8 mouse cellular contexts compared by ENCODE assay signal in the genomic region with DNA sequence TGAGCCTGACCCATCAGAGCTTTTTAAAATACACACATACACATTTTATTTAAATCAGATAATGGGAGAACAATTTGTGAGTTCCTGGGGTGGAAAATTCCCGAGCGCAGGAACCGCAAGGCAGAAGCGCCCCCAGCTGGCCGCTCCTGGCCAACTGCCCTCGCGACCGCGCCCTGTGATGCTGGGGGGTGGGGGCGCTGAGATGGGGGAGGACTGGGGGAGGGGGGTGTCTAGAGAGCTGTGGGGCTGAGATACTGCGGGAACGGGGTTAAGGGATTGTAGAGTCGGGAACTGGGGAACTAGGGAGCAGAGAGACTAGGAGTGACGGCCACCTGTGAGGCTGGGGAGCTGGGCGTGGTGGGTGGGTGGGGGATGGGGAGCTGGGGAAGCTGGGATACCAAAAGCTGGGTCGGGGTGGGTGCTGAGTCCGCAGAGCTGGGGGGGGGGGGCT. TPM values are rescaled to one million over a fixed set of nuclear protein-coding genes. Genes with fewer than 3 reads are reported as not detected.
A peak's percentile ranks its signal among the peaks of the same experiment; 100 is the strongest.
DNase-seq lines count a peak whose midpoint lies in the region; ATAC-seq and TF ChIP-seq lines count a peak whose summit lies in the region.

No protein-coding gene starts in this region.

- WGBS in spleen, adult 2 months, result 5% methylated on average over 17 of the region's 17 CpGs
- WGBS in embryonic facial prominence, embryonic 10.5 days, result under 1% methylated on average over 17 of the region's 17 CpGs
- WGBS in neural tube, embryonic 11.5 days, result under 1% methylated on average over 16 of the region's 17 CpGs

- peak overlapping the region; percentile 64 for H3K4me2 ChIP-seq in neural tube, embryonic 11.5 days (ENCODE audit: low read depth)

- H3K27me3 ChIP-seq in spleen, adult 2 months (ENCODE audit: control insufficient read depth, insufficient read depth, low read length), result peaks cover 8% of the 10 kb centered on the region
- 0 out of 2 replicates have a peak, but pooled peaks cover 15% of the 10 kb centered on the region for H3K27me3 ChIP-seq in embryonic facial prominence, embryonic 10.5 days (replicated peaks; ENCODE audit: low read depth, poor library complexity, severe bottlenecking)
- H3K27me3 ChIP-seq in neural tube, embryonic 11.5 days (ENCODE audit: control insufficient read depth, insufficient read depth, low read length), result no peaks in the 10 kb centered on the region

- H3K9me3 ChIP-seq in embryonic facial prominence, embryonic 10.5 days, result no peaks in the 10 kb centered on the region
- H3K9me3 ChIP-seq in neural tube, embryonic 11.5 days (ENCODE audit: control insufficient read depth, low read length), result no peaks in the 10 kb centered on the region

- DNase-seq in spleen, adult 2 months (ENCODE audit: low read depth in 1 of 2, low spot score in 2 of 2), result no peak
- DNase-seq in spleen, postnatal 36 days (ENCODE audit: low spot score in 2 of 2), result no peak
- DNase-seq in embryonic facial prominence, embryonic 10.5 days (ENCODE audit: low spot score), result peak; percentile 80
- peak; percentile 76 to 80 for DNase-seq in heart, adult 9 months (ENCODE audit: low spot score in 2 of 2)
- peak; percentile 67 for DNase-seq in kidney, adult 9 months
- DNase-seq in liver, result peak; percentile 55
- peak; percentile 74 for DNase-seq in neural tube, embryonic 11.5 days (ENCODE audit: low spot score)
- DNase-seq in urinary bladder, postnatal 4 days (ENCODE audit: low spot score in 2 of 2), result peak; percentile 73

- peak overlapping the region; percentile 54 for H3K9ac ChIP-seq in neural tube, embryonic 11.5 days (ENCODE audit: low read length)

- TF ChIP-seq POLR2A in spleen, adult 2 months (IDR thresholded peaks at IDR 0.05; ENCODE audit: low read depth, low read length), result no peak

- H3K4me1 ChIP-seq in spleen, adult 2 months (ENCODE audit: control insufficient read depth, insufficient read depth, insufficient read length), result no peaks in the 10 kb centered on the region
- peaks cover 32% of the 10 kb centered on the region for H3K4me1 ChIP-seq in embryonic facial prominence, embryonic 10.5 days
- H3K4me1 ChIP-seq in neural tube, embryonic 11.5 days (ENCODE audit: control insufficient read depth, insufficient read depth, low read length), result peaks cover 8% of the 10 kb centered on the region

- peak overlapping the region; percentile 18; the same call in 1 of the 2 replicates for H3K27ac ChIP-seq in spleen, adult 2 months (ENCODE audit: insufficient read depth, low read length)
- peak overlapping the region; percentile 81 for H3K27ac ChIP-seq in embryonic facial prominence, embryonic 10.5 days (replicated peaks)
- no peak overlapping the region for H3K27ac ChIP-seq in neural tube, embryonic 11.5 days (ENCODE audit: low read depth, low read length)

- no peak overlapping the region; the same call in 1 of the 2 replicates for H3K4me3 ChIP-seq in spleen, adult 2 months (ENCODE audit: extremely low read depth, insufficient read depth, insufficient read length)
- peak overlapping the region; percentile 60 for H3K4me3 ChIP-seq in embryonic facial prominence, embryonic 10.5 days
- peak overlapping the region; percentile 39 for H3K4me3 ChIP-seq in neural tube, embryonic 11.5 days (ENCODE audit: low read depth, low read length)

- peak; percentile 35 for ATAC-seq in neural tube, embryonic 11.5 days (ENCODE audit: insufficient read depth, low FRiP score, low TSS enrichment)

- H3K36me3 ChIP-seq in spleen, adult 2 months (ENCODE audit: control insufficient read depth, insufficient read depth, low read length), result no peaks in the 10 kb centered on the region
- H3K36me3 ChIP-seq in embryonic facial prominence, embryonic 10.5 days (replicated peaks), result no peaks in the 10 kb centered on the region
- H3K36me3 ChIP-seq in neural tube, embryonic 11.5 days (ENCODE audit: control insufficient read depth, insufficient read depth, low read length), result no peaks in the 10 kb centered on the region

- TF ChIP-seq CTCF in spleen, adult 2 months (IDR thresholded peaks at IDR 0.05; ENCODE audit: extremely low read depth, insufficient read depth, insufficient read length, insufficient replicate concordance), result peak; percentile 33; the same call in 1 of the 2 replicates

RNA-seq across cellular contexts. Expression of a gene that starts 33.2 kb away (rescaled TPM):
- 85.6 and 97.1 TPM in 2 replicates for polyA plus RNA-seq in spleen, adult 2 months (2012; rRNA removed)
- polyA plus RNA-seq in embryonic facial prominence, embryonic 10.5 days (2016; fragmentation: Nextera tagmentation; extraction: Ambion mirVana), result 6.0 and 6.5 TPM in 2 replicates
- 6.6 and 8.5 TPM in 2 replicates for polyA plus RNA-seq in neural tube, embryonic 11.5 days (2014; fragmentation: Nextera tagmentation; extraction: Ambion mirVana)

RNA-seq across cellular contexts. Expression of a gene that starts 40.3 kb away (rescaled TPM):
- polyA plus RNA-seq in spleen, adult 2 months (2012; rRNA removed), result 9.3 and 10.4 TPM in 2 replicates
- polyA plus RNA-seq in embryonic facial prominence, embryonic 10.5 days (2016; fragmentation: Nextera tagmentation; extraction: Ambion mirVana), result 24.7 and 25.4 TPM in 2 replicates
- 31.4 and 35.0 TPM in 2 replicates for polyA plus RNA-seq in neural tube, embryonic 11.5 days (2014; fragmentation: Nextera tagmentation; extraction: Ambion mirVana)

Comparison
In these comparisons a context has a peak if more than half of its experiments do, and no peak if none do; other contexts are left out.
1. DNase-seq: peak in embryonic facial prominence, embryonic 10.5 days (single experiment), heart, adult 9 months (2 of 2), kidney, adult 9 months (single experiment), liver (single experiment), neural tube, embryonic 11.5 days (single experiment) and urinary bladder, postnatal 4 days (2 of 2); none in spleen, adult 2 months (0 of 2) and spleen, postnatal 36 days (0 of 2).